Mouse (Mus musculus) ZHBTc4 (cell line): ENCODE measurements at regions not wholly inside any gene's neighbourhood (a gene's known extent, or its start where the extent isn't known, plus 50 kb on each side); places are given as distances from the start of the nearest gene placed in this dataset.

Experiments
- DNase-seq: peaks from one replicate; pipeline ENCODE4 v3.0.0-alpha.2; 2011; ENCODE audit warnings: low read depth, low spot score

GRCm38 (mm10) chrX:11647527-11647836 is 319.9 kb downstream of the H2al1j start:
- no peak for DNase-seq

- DNase-seq, result no peak
Observed at GRCm38 (mm10) chrX:11653336-11653735, 325.7 kb downstream of the H2al1j start.

- no peak for DNase-seq
Observed at GRCm38 (mm10) chrX:11654976-11655375, 327.4 kb downstream of the H2al1j start.

- no peak for DNase-seq
Observed at GRCm38 (mm10) chrX:11655466-11655865, 327.8 kb downstream of the H2al1j start.

- no peak for DNase-seq
Observed at GRCm38 (mm10) chrX:11657606-11658254, 330.1 kb downstream of the H2al1j start.

GRCm38 (mm10) chrX:11663187-11663829 is 335.7 kb downstream of the H2al1j start:
- no peak for DNase-seq

GRCm38 (mm10) chrX:11664330-11665061 is 336.9 kb downstream of the H2al1j start:
- DNase-seq, result peak; percentile 66

GRCm38 (mm10) chrX:11665077-11665974 is 337.7 kb downstream of the H2al1j start:
- DNase-seq, result peak; percentile 26

GRCm38 (mm10) chrX:11666517-11666916 is 338.9 kb downstream of the H2al1j start:
- DNase-seq, result no peak

GRCm38 (mm10) chrX:11671805-11672204 is 344.2 kb downstream of the H2al1j start:
- no peak for DNase-seq

- no peak for DNase-seq
Observed at GRCm38 (mm10) chrX:11678086-11678485, 350.5 kb downstream of the H2al1j start.

- no peak for DNase-seq
Observed at GRCm38 (mm10) chrX:11681274-11681673, 353.7 kb downstream of the H2al1j start.

GRCm38 (mm10) chrX:11689989-11690405 is 362.4 kb downstream of the H2al1j start:
- peak; percentile 6 for DNase-seq

- no peak for DNase-seq
Observed at GRCm38 (mm10) chrX:11690446-11690845, 362.8 kb downstream of the H2al1j start.

- DNase-seq, result no peak
Observed at GRCm38 (mm10) chrX:11691019-11691418, 363.4 kb downstream of the H2al1j start.

GRCm38 (mm10) chrX:11696565-11696964 is 368.9 kb downstream of the H2al1j start:
- DNase-seq, result no peak

- no peak for DNase-seq
Observed at GRCm38 (mm10) chrX:11701095-11701494, 373.5 kb downstream of the H2al1j start.

- no peak for DNase-seq
Observed at GRCm38 (mm10) chrX:11705851-11706557, 378.4 kb downstream of the H2al1j start.

- no peak for DNase-seq
Observed at GRCm38 (mm10) chrX:11707330-11707729, 379.7 kb downstream of the H2al1j start.

GRCm38 (mm10) chrX:11708325-11708724 is 380.7 kb downstream of the H2al1j start:
- DNase-seq, result no peak

- no peak for DNase-seq
Observed at GRCm38 (mm10) chrX:11709326-11709725, 381.7 kb downstream of the H2al1j start.
